Mouse (Mus musculus): ENCODE measurements at regions not wholly inside any gene's neighbourhood (a gene's known extent, or its start where the extent isn't known, plus 50 kb on each side); places are given as distances from the start of the nearest gene placed in this dataset.

GRCm38 (mm10) chr7:69585131-69585530 is 781.4 kb downstream of the Nr2f2 start:
- TF ChIP-seq POLR2A (IDR thresholded peaks at IDR 0.05; ENCODE audit: low read depth, low read length) (no peak), CTCF (conservative IDR thresholded peaks at IDR 0.05; ENCODE audit: insufficient read depth, insufficient read length, low read depth, low read length) (no peak)
